Mouse (Mus musculus) right cerebral cortex, postnatal 36 days (tissue): ENCODE measurements around the gene Itgb3.

Experiments used
- DNase-seq, 2 experiments: peaks; one replicate each; pipeline ENCODE4 v3.0.0; 2022; ENCODE audit warnings: low spot score in 2 of 2, mixed read lengths in 1 of 2

Itgb3 gene

DNA sequence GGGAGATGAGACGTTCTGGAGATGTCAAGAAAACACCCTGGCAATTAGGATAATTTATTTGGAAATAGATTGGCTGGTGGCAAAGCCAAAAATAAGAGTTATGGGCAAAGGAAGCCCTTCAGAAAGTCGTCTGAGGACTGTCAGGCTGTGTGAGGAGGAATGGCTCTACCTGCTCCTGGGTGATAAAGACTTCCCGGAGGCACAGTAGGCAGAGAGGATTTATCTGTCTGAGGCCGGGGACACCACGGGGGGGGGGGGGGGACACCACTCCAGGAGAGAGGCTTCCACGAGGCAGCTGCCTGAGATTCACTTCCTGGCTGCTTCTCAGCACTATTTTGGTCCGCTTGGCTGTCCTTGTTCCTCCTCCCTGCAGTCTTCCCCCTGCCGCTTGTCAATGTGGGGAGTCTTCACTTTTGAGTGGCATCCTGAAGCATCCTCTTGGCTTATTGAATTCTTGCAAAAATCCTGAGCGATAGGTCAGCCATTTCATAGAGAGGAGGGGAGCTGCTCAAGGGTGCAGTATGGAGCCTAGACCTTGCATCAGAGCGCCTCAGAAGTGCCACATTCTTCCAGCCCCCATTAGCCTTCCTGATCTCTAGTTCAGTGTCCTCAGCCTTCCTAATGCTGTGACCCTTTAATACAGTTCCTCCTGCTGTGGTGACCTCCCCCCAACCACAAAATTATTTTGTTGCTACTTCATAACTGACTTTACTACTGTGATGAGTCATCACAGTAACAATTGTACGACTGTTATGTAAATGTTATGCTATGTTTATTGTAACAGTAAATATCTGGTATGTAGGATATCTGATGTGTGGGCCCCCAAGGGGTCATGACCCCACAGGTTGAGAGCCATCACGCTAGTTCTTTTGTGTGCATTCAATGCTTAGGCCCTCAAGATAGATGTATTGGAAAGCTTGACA lies 14.5 kb downstream of the Itgb3 start:
- DNase-seq: no peak

DNA sequence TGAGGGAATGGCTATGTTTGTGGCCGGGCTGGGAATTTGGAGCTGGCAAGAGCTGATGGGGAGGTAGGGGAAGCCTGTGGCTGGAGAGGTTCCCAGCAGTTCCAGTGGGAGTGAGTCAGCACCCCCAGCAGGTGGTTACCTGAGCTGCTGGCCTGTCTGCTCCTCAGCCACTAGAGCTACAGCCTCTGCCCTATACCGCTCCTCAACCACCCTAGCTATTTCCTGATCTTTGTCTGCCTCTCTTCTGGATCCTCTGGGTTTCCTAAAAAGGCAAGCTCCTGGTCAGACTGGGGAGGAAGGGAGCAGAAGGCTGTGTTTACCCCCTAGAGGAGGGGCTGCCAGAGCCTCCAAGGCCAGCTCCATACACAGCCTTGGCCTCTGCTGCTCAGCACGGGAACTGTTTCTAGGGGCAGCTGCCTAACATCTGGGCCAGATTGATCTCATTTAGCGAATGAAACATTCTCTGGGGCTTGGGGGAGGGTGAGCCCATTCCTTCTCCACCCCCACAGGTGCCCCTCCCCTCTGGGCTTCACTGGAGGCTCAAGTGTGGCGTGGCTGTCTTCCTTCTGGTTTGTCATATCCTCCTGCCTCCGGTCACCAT lies 17.1 kb downstream of the Itgb3 start:
- no peak for DNase-seq

DNA sequence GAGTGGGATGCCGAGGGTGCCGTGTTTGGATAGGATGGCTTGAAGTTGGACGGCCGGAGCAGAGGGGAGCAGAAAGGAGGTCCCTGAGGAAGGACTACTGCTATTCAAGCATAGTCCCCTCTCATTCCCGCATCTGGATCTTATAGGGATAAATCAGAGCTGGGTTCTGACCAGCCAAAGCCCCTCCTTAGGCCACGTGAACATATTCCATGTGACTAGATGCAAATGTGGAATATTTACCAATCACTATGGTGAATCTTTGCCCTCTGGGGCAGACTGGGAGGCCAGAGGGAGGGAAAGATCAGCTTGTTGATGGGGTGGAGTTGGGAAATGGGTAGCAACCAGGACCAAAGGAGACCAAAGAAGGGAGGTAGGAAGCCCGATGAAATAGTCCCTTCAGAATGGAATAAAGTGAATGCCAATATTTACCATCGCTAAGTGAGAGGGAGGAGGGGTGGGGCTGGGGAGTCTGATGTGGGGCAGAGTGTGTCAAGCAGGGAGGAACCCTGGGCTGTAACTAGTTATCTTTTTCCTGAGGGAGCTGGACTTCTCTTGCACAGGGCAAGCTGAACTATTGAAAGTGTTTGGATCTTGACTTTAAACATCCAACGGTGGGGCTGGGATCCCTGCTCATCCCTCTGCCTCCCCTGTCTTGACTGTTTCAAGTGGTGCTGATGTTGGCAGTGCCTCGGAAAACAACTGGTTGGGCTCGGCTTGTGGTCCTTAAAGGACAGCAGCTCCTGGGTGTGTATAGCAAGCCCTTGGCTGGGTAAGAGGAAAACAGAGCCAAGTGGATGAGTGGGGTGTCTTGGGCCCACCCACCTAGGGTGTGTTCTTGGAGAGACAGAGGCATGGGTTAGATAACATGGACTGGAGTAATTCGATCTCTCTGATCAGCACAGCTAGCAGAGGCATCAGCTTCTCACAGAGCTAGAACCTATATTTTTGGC lies 17.9 kb downstream of the Itgb3 start:
- no peak for DNase-seq

DNA sequence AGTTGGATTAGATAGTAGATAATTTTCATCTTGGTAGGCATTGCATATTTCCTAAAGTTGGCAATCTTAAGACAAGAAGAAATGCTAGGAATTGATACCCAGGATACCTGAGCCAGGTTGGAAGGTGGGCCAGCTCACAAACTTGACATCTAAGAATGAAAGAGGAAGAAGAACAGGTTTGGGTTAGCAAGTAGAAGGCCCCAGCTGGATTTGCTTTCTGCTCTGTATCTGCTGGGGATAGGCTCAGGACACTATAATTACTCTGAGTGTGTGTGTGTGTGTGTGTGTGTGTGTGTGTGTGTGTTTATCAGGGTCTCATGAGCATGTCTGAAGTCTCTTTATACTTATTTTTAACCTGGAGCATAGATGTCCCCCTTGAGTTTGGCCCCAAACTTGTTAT lies 18.8 kb downstream of the Itgb3 start:
- no peak for DNase-seq

DNA sequence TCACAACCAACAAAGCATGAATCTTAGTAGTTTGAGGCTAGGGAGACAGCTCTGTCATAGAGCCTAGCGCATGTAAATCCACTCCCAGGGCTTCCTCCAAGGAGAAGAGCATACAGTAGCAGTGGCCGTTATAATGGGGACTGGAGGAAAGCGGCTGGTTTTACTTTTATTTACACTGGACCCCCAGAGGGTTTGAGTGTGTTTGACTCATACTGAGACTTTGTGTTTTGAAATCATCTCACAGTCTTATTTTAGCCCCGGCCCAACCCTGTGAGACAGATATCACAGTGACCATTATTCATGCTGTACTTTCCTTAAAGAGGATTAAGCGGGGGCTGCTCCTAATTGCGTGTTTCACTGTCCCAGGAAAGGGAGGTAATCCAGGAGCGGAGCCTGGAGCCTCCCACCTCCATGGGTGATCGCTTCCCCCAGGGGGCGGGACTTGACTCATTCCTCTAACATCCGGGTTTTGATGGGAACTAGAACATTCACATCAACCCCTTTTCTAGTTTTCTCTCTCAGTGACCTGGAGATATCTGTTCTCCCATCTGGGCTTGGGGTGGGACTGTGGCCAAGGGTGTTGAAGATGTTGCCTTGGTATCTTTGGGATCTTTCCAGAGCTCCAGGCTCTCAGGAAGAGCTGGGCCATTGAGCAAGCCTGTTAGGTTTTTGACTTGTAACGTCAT lies 20.0 kb downstream of the Itgb3 start:
- no peak for DNase-seq

DNA sequence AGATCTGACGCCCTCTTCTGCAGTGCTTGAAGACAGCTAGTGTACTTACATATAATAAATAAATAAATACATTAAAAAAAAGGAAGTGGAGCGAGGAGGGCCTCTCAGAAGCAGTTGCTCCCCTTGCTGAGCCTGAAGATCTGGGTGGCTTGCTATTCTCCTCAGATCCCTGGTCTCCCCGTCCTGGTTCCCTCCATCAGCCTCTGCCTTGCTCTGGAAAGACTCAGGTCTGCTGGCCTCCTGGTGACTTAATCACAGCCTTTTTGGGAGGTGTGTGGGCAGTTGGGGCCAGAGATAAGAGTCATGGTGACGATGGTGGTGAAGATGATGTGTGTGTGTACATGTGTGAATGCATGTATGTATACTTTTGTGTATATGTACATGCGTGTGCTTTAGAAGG lies 20.8 kb downstream of the Itgb3 start:
- DNase-seq: no peak

DNA sequence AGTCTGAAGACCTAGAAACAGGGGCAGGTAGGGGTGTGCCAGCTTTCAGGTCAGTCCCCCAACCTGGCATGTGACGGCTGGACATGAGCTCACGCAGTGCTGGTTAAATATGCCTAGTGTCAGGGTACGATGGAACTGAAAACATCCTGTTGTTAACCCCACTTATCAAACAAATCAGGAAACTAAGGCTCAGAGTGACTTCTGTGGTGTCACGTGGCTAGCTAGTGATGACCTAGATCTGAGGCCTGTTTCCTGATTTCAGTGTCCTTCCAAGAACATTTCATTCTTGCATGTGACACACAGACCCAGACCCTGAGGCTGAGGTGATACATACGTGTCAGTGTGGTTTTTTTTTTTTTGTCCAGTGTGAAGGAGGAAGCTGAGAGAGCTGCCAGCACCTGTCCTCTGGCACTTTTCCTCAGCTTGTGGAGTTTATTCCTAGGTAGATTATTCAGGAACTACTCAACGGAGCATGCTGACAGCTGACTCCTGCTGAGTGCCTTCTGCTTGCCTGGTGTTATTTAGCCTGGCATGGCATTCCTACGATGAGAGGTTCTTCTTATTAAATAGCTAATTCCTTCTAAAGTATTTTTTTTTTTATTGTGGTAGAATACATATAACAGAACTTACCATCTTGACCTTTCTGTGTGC lies 22.5 kb downstream of the Itgb3 start:
- DNase-seq: no peak

DNA sequence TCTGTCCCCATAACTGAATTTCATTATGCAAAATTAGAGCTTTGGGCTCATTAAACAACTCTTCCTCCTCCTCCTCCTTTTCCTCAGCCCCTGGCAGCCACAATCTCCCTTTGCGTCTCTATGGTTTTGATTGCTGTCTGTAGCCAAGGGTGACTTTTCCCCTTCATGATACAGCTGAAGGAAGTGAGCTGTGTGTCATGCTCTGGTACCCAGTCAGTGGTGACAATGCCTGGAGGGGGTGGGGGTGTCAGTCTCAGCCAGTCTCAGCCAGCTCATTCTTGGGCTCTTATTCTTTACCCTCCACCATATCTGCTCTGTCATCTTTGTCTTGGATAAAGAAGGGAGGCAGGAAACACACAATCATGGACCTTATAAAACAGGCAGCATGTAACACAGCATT lies 23.5 kb downstream of the Itgb3 start:
- DNase-seq: no peak

DNA sequence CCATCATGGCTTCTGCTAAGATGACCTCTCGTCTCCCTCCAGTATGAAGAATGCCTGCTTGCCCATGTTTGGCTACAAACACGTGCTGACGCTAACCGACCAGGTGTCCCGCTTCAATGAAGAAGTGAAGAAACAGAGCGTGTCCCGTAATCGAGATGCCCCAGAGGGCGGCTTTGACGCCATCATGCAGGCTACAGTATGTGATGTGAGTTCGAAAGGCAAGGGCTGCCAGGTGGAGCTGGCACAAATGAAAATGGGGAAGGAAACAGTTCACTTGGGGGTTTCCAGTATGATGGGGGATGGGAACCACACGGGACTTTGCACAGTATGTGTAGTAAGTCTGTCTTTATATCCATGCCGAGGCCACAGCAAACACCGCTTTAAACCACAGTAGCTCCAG lies 29.2 kb downstream of the Itgb3 start:
- DNase-seq: no peak

DNA sequence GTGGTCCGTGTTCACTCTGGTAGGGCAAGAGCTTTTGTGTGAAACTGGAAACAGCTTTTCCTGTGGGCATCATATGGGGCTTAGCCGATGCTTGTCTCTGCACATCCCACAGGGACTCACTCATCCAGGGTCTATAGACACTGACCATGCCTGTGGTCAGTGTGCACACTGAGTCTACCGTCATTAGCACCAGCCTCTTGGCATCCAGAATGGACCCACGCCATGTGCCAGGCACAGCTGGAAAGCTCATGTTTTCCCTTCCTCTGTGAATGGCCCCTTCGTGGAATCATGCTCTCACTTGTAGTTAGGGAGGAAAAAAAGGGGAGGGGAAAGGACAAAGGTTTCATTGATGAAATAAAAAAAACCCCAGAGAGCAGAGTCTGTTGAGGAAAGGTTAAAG lies 30.2 kb downstream of the Itgb3 start:
- no peak for DNase-seq

DNA sequence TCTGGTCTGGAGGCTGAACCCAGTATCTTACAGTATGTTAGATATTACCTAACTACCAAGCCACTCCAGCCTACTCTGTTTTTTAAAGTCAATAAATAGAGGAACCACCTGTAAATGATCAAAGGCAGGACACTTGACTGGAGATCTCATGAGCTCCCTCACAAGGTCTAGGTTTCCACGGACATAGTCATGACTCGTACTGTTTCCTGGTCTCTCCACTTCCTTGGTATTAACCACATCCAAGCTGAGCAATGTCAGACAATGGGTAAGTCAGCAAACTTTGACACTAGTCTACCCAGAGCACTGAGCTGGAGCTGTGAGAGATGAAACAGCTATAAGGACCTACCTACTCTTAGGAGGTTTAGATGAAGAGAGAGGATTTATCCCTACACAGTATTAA lies 31.1 kb downstream of the Itgb3 start:
- DNase-seq: no peak

DNA sequence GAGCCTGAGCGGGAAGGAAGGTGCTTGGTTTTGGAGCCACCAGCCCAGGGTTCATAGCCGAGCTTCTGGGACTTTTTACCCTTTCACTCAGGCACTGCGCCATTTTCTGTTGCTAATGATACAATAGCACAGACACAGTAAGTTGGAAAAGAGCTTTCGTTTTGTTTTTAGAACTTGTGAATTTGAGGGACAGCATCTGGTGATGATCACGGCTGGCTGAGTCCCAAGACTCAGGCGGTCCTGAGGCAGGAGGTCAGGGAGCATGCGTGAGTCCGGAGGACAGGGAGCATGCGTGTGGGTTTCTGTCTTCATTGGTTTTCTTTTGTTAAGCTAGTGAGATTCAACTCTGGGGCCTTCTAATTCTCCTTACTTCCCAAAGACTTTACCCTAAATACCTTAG lies 31.8 kb downstream of the Itgb3 start:
- DNase-seq: no peak

DNA sequence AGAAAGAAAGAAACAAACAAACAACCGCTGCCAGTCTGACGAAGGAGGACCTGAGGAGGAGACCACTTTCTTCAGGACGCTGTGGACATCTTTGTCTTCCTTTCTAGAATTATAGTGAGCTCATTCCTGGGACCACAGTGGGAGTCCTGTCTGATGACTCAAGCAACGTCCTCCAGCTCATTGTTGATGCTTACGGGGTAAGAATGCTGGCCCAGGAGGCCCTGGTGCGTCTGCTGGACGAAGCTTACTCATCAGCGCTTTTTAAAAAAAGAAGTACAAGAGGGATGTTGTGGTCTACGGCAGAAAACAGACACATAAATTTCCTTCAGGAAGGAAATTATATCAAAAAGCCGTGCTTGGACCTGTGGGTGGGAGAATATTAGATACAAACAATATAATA lies 33.1 kb downstream of the Itgb3 start:
- DNase-seq: no peak

DNA sequence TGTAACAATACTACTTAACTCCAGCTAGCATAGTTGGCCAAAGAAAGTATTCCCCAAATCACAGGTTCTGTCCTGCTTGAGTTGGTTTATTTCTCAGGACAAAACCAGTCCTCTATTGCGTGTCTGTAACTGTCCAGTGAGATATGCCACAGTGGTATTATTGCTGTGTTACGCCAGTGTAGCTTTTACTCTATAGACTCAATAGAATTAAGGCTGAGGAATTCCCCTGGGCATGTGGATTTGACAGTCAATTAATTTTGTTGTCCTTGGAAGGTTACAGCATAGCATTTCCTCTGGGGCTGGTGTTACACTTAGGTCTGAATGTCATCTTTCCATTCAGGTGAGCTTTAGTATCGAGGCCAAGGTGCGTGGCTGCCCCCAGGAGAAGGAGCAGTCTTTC lies 35.4 kb downstream of the Itgb3 start:
- no peak for DNase-seq

DNA sequence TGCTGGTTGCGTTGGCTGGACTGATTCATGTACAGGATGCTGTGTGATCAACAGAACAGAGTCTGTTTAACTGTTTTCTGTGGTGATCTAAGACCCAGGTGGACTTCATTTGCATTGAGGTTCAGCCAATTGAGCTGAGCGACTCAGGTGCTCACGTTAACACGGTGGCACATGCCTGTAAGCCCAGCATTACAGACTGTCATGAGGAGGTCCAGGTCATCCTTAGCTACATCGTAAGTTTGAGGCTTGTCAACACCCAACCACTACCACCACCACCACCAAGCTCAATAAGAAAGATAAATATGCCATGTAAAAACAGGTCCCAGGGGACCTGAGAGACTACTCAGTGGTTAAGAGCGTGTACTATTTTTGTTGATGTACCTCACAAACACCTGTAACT lies 37.6 kb downstream of the Itgb3 start:
- DNase-seq: no peak

DNA sequence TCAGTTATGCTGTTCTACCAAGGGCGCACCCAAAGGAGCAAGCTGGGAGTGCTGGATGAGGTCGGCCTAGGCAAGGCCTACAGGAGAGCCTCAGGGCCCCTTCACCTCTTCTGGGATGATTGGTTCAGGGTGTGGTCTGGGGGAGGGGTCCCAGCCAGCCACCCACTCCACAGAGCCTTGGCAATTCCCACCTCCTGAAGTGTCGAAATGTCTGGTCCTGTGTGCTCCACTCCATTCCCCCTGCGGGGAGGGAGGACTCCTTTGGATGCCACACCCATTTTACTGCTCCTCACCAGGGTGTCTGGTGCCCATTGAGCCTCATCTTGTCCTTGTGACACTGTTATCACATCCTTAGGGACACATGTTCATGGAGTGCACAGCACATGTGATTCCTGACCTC lies 38.4 kb downstream of the Itgb3 start:
- DNase-seq: no peak

DNA sequence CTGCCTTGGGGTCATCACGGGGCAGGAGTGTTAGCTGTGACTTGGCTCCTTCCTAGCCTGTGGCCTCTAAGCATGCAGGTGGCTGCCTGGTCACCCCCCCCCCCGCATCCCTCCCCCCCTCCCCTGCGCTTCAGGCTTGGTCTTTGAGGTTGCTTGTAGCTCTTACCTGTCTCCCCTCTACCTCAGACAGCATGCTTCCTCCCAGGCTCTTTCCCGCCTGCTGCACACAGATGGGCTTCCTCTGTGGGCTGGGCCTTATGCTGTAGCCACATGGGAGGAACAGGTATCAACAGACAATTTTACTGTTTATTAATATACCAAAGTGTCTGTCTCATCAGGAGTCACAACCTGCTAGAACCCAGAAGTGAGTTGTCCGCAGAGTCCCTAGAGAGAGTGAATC lies 38.8 kb downstream of the Itgb3 start:
- no peak for DNase-seq

DNA sequence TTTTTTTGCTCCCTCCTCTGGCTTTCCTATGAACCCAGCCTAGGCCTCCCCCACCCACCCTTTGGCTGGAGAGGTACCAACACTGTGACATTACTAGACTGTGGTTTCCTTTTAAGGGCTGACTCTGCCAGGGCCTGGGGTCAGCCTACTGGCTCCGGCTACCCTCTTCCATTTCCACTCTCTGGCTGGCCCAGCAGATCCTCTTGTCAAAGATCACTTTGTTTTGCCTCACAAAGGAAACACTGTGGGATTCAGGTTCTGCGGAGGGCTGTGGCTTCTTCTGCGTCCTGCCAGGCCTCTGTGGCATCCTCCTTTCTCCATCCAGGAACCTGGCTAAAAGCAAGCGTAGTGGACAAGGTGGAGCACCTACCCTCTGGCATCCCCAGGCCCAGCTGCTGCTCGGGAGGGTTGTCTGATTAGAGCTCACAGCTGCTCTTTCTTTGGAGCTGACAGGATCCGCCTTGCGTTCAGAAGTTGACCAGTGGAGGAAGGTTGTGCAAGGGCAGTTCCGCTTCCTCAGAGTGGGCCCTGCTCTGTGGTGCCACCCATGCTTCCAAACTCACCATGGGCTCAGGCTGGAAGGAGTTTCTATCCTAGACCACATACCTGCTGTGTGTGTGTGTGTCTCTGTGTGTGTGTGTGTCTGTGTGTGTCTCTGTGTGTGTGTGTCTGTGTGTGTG lies 39.5 kb downstream of the Itgb3 start:
- DNase-seq: no peak

DNA sequence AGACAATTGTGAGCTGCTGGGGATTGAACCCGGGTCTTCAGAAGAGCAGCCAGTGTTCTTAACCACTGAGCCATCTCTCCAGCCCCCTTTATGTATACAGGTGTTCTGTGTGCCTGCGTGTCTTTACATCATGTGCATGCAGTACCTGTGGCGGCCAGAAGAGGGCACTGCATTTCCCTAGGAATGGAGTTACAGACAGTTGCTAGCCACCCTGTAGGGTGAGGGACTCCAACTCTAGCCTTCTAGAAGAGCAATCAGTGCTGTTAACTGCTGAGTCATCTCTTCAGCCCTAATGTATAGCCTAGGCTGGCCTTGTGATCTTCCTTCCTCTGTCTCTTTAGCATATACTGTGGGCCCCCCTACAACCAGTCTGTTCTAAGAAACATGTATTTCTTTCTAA lies 40.8 kb downstream of the Itgb3 start:
- no peak for DNase-seq

DNA sequence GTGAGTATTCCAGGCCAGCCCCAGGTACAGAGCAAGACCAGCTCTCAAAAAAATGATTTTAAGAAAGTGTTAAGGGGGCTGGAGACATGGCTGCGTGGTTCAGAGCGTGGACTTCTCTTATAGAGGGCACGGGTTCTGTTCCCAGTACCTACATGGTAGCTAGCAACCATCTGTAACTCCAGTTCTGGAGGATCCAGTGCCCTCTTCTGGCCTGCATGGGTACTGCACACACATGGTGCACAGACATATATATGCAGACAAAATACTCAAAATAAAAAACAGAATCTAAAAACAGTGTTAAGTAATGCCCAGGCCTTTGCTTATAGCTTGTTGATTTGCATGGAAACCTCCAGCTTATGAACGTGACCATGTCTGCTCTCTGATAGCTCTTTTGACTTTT lies 52.8 kb downstream of the Itgb3 start:
- DNase-seq: no peak

DNA sequence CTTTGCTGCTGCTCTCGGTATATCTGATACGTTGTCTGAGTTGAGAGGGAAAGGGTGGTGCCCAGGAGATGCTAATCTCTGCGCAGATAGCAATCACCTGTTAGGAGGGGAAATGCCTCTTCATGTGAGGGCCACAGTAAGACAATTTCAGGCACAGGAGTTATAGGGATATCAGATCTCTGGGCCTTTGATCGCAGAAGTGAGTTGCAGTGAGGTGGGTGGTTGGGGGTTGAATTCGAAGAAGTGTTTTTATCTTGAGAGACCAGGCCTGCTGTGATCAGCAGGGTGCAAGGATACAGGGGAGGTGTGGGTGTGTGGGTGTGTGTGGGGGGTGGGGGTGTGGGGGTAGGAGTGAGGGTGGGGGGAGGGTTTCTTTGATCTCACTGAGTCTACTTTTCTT lies 53.3 kb downstream of the Itgb3 start:
- no peak for DNase-seq
